Mouse (Mus musculus): Measurements from ENCODE around the gene Wnt6.
A peak's percentile ranks its signal among the peaks of the same experiment; 100 is the strongest.
"Not testable (repeated sequence)": the region's sequence is repeated elsewhere in the genome, so short reads cannot be mapped to it uniquely, and the experiment has no call there.

The Wnt6 gene

DNA sequence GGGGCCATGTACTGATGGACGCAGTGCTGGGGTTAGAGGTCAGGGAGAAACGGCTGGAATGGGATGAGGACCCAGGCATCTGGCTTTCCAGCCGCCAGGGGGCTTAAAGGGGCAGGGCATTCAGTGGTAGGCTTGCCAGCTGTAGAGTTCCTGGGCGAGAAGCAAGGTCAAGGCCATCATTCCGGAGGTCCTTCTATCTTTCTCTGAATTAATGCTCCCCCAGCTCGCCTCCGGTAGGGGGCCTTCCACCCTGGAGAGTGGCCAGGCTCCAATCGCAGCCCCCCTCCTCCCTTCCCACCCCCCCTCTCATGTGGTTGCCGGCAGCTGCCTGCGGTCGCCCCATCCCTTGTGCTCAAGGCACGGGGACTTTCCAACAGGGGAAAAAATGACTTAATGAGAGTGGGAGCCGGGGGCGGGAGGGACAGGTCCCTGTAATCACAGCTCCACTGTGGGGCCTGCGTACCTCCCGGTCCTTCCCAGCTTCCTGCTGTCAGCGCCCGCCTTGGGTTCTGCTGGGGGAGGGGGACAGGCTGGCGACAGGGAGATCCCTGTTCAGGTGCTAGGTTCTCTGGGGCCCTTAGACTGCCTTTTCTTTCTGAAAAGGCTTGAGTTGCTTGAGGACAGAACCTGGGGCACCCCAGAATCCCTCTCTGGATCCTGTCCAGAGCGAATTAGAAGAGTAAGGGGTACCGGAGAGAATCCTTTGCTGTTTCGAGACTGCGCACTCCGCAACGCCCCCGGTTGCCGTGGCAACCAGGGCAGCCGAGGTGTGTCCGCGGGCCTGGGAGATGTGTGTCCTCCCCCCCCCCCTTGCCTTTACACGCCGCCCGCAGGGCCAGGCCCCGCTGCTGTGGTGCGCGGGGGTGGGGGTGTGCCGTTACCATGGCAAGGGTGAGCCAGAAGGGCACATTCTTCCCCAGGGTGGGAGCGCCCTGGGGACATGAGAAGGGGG, 34.9 kb downstream of the Wnt6 start:
- no peak for DNase-seq (ENCODE audit: low spot score)

DNA sequence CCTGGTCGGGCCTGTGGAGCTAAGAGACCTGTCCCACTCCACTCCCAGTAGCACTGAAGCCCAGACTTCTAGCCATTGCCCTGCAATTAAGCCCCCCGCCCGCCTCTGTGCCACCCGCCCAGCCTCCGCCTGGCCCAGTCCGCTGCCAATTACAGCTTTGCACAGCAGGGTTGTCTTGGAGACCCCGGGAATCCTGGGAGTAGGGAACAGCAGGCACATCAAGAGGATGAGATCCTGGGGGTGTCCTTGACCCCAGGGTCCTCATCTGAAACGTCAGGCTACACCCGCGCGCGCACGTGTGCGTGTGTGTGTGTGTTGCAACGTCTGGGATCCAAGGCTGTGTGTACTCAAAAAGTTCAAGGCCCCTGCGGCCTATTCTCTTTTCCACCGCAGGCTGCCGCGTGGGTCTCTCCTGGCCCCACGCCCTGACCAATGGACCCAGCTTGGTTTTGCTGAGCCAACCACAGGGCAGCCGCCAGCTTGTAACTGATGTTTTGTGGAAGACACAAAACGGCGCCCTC, 35.9 kb downstream of the Wnt6 start:
- DNase-seq (ENCODE audit: low spot score) = no peak

DNA sequence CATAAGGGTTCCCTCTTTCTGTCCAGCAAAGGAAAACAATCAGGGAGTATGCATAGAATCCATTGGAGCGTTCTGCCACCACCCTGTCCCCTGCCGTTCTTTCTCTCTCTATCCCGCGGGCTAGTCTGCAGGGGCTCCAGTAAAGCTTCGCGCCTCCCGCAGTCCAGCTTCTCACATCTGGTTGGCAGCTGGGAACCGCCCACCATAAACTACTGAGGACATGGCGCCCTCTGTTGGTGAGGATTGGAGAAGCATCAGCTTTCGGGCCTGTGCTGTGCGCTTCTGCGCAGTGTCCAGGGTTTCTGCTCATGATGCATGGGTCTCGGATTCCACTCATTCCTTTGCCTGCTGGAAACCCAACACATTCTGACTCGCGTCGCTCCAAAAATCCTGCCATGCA, 36.4 kb downstream of the Wnt6 start:
- peak; percentile 70 for DNase-seq (ENCODE audit: low spot score)

DNA sequence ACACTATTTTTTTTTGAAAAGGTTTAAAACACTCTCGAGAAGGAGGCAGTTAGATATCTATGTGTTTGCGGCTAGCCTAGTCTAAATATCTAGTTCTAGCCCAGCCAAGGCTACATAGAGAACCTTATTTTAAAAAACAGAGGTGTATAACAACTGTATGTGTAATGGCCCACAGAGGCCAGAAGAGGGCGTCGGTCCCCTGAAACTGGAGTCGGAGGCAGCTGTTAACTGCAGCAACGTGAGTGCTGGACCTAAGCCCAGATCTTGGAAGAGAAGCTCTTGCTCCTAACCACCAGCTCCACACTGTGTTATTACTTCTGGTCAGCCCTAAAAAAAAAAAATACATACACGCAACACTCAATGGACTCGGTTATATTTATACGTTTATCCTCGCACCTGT, 37.3 kb downstream of the Wnt6 start:
- DNase-seq (ENCODE audit: low spot score) = no peak

DNA sequence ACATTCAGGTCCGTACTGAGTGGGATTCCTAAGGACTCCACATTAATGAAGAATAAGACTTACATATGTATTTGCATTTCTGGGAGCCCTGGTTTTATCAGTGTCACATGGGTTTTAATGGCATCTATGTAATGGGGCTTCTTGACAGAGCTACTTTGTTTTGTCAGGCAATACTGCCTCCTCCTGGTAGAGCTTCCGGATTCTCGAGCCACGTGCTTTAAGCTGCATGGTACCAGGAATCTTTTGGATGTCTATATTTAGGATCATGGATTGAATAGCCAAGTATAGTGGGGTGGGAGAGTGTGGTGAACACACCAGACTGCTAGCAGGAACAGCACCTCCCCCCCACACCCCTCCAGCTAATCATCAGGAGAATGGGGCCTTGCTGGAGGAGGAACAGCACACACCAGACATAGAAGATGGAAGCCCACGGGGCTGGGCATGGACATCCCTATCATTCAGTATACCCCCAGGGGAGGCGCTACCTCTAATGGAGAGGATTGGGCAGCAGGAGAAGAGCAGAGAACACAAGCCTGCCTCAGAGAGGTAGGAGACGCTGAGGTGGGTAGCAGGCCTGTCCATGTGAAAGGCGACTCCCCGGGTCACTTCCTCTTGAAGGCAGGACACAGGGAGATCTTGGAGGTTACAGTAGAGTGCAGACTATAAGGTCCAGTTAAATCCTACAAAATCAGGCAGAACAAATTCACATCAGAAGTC, 43.4 kb downstream of the Wnt6 start:
- no peak for DNase-seq (ENCODE audit: low spot score)

DNA sequence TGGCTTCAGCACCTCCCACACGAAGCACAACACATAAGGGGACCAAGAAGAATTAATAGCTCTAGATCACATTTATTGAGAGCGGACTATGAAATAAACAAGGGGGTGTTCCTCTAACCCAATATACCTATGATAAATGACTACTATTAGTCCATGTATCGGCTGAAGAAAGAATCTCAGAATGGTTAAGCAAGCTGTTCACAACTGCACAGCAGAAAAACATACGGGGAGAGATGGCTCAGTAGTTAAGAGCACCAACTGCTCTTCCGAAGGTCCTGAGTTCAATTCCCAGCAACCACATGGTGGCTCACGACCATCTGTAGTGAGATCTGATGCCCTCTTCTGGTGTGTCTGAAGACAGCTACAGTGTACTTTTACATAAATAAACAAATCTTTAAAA, 44.3 kb downstream of the Wnt6 start:
- DNase-seq (ENCODE audit: low spot score) = not testable (repeated sequence)

DNA sequence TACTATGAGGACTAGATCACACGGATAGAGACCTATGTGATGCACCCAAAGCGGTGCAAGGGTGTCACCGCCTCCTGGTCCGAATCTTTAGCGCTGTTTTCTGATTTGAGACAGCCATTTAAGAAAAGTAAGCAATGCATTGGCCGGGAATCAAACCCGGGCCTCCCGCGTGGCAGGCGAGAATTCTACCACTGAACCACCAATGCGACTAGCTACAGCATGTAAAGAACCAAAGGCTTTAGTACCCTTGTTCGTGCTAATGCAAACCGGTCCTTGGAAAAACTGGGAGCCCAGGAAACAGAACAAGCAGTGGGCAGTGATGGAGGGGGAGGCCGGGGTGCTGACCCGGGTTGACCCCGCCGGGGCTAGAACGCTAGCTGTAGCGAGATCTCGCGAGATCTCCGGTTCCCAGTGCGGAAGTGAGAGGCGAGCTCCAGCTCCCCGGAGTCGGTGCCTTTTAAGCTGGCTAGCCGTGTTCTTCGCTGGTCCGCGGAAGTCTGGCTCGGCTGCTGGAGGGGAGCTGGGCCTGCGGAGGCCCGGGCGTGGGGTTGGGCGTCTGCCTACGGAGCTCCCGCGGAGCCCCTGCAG, 45.0 kb downstream of the Wnt6 start:
- peak; percentile 69 for DNase-seq (ENCODE audit: low spot score)

DNA sequence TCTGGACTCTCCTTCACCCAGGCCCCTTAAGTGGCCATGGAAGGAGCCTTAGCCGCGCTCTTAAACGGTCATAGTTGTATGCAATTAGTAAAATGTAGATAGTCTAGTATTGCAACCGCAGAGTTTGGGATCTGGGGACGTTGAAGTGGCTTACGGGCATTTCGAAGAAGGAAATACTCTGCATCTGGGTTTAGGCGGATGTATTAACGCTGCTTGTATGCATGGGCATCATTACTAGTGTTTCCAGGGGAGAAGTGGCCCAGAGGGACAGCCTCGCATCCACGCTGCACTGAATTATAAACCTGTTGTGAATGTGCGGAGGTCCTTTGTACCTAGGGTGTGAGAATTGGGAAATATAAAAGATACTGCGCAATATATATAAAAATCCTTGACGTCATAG, 45.5 kb downstream of the Wnt6 start:
- DNase-seq (ENCODE audit: low spot score) = no peak

DNA sequence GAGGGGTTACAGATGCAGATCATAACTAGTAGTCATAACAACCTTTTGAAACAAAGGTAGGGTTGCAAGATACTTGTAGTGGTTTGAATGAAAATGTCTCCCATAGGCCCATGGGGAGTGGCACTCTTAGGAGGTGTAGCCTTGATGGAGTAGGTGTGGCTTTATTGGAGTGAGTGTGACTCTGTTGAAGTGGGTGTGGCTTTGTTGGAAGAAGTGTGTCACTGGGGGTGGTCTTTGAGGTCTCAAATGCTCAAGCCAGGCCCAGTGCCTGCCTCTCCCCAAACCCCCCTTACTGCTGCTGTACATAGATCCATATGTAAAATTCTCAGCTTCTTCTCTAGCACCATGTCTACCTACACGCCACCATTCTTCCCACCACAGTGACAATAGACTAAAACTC, 46.8 kb downstream of the Wnt6 start:
- DNase-seq (ENCODE audit: low spot score) = no peak

DNA sequence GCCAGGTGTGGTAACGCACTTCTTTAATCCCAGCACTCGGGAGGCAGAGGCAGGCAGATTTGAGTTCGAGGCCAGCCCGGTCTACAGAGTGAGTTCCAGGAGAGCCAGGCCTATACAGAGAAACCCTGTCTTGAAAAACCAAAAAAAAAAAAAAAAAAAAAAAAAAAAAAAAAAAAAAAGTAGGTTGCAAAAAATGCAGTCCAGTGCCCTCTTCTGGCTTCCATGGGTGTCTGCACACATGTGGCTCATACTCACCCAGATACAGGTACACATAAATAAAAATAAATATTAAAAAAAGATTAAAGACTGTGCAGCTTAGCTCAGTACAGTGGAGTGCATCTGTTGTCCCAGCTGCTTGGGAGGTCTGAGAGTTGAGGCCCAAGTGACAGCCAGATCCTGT, 51.9 kb downstream of the Wnt6 start:
- DNase-seq (ENCODE audit: low spot score) = not testable (repeated sequence)

DNA sequence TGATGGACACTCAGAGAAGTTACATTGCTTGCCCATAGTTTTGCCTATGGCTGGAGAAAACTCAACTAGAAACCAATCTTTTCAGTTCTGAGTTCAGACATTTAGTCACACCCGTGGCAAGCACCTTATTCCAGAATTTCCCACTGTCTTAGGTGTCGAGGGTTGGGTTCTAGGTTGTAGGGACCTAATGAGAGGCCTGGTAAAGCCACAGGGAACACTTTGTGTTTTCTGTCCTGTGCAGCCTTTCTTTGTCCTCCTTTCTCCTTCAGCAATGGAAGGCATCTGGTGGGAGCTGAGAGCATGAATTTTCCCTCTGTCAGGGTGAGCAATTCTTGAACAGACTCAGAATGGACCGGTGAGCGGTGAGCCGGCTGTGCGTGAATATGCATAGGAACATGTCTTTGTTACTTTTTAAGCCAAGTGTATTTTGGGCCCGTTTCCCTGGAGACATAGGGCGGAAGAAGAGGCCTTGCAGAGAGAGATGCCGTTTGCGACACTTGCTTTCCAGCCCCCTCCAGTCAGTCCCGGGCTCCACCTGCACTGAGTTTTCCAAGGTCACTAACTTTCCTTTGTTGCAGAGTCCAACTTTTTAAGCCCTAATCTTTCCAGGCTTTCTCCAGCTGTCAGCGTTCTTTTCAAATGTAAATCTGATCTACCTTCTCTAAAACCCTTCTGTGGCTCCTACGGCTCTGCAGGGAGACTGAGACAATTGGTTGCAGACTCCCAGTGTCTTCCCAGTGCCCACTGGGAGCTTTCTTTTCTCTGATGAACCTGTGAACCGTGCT, 53.0 kb downstream of the Wnt6 start:
- DNase-seq (ENCODE audit: low spot score) = no peak

DNA sequence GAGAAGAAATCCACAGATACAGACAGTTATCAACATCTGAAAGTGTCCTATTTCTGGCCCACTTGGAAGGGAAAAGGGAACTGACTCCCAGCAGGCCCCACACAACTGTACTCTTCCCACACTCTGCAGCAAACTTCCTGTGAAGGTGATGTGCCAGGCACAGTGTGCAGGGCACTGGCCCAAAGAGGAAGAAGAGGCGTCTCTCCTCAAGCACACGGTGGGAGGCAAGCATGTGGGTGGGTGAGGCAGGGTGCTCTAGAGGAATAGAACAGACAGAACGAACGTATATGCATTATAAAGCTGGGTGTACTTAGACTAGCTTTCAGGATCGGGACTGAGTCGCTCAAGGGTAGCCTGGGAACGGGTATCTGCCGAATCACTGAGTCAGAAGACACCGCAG, 58.4 kb downstream of the Wnt6 start:
- no peak for DNase-seq (ENCODE audit: low spot score)

DNA sequence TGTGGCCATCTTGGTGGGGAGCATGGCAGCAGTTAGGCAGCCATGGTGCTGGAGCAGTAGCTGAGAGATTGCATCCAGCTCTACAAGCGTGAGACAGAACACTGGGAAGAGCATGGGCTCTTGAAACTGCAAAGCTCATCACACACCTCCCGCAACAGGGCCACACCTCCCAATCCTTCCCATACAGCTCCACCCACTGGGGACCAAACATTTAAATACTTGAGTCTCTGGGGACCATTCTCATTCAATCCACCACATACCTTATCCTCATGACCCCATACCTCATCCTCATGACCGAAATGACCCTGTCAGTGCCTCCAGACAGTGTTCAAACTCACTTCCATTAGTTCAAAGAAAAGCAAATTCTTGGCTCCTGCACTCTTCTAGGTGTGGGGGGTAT, 61.6 kb downstream of the Wnt6 start:
- no peak for DNase-seq (ENCODE audit: low spot score)
